Mouse (Mus musculus): Measurements from ENCODE around the gene Elmo3.
A peak's percentile ranks its signal among the peaks of the same experiment; 100 is the strongest.

Elmo3 gene

GRCm38 (mm10) chr8:105298351-105299252, 6.8 kb upstream of the Elmo3 start:
- DNase-seq: peak; percentile 58

- DNase-seq: no peak
Observed at GRCm38 (mm10) chr8:105299962-105300361, 5.4 kb upstream of the Elmo3 start.

GRCm38 (mm10) chr8:105303396-105303795, 2.0 kb upstream of the Elmo3 start:
- no peak for DNase-seq

- DNase-seq: no peak
Observed at GRCm38 (mm10) chr8:105303874-105304273, 1.5 kb upstream of the Elmo3 start.

GRCm38 (mm10) chr8:105304325-105305210, 833 bp upstream of the Elmo3 start:
- no peak for DNase-seq

- no peak for DNase-seq
Observed at GRCm38 (mm10) chr8:105306146-105306691, 818 bp downstream of the Elmo3 start.

- DNase-seq: no peak
Observed at GRCm38 (mm10) chr8:105307670-105308069, 2.3 kb downstream of the Elmo3 start.

- no peak for DNase-seq
Observed at GRCm38 (mm10) chr8:105308428-105308827, 3.0 kb downstream of the Elmo3 start.

GRCm38 (mm10) chr8:105309142-105309847, 3.9 kb downstream of the Elmo3 start:
- no peak for DNase-seq

GRCm38 (mm10) chr8:105310118-105310517, 4.7 kb downstream of the Elmo3 start:
- no peak for DNase-seq

- DNase-seq: no peak
Observed at GRCm38 (mm10) chr8:105311718-105312117, 6.3 kb downstream of the Elmo3 start.

GRCm38 (mm10) chr8:105312891-105313481, 7.6 kb downstream of the Elmo3 start:
- no peak for DNase-seq

GRCm38 (mm10) chr8:105313622-105314402, 8.4 kb downstream of the Elmo3 start:
- DNase-seq: no peak

- no peak for DNase-seq
Observed at GRCm38 (mm10) chr8:105315073-105315769, 9.8 kb downstream of the Elmo3 start.

- DNase-seq: no peak
Observed at GRCm38 (mm10) chr8:105317941-105318340, 12.5 kb downstream of the Elmo3 start.

- no peak for DNase-seq
Observed at GRCm38 (mm10) chr8:105318662-105319190, 13.3 kb downstream of the Elmo3 start.

- no peak for DNase-seq
Observed at GRCm38 (mm10) chr8:105323183-105323582, 17.8 kb downstream of the Elmo3 start.

- peak; percentile 14 for DNase-seq
Observed at GRCm38 (mm10) chr8:105325641-105326093, 20.3 kb downstream of the Elmo3 start.

- DNase-seq: peak; percentile 98
Observed at GRCm38 (mm10) chr8:105326141-105326672, 20.8 kb downstream of the Elmo3 start, which contains the start of the genes Lrrc29 and Tmem208. Gene Lrrc29, minus strand, starts transcription at chr8:105326278. Gene Tmem208, plus strand, starts transcription at chr8:105326354.

GRCm38 (mm10) chr8:105326968-105327367, 21.6 kb downstream of the Elmo3 start:
- no peak for DNase-seq
